Mouse (Mus musculus) kidney, postnatal 0 days (tissue): ENCODE results near the gene Bank1. TPM values are rescaled to one million over a fixed set of nuclear protein-coding genes. Genes with fewer than 3 reads are reported as not detected.

Experiments
- ATAC-seq: fragments of 200-750 bp; cut with Nextera tagmentation; replicated peaks from 2 replicates; pipeline ENCODE4 v1.8.0; 2017; ENCODE audit warnings: low read depth, moderate number of reproducible peaks, moderate TSS enrichment, moderate library complexity; ENCODE audit not compliant: low FRiP score
- DNase-seq: peaks from one replicate; pipeline ENCODE4 v3.0.0-alpha.2; 2016; ENCODE audit warnings: low spot score
- H3K27ac ChIP-seq: fragments of 300-500 bp; sonication (generic); 2 replicates; pipeline ENCODE4 v1.5.1; 2014; ENCODE audit warnings: mild to moderate bottlenecking
- H3K27me3 ChIP-seq: fragments of 300-500 bp; sonication (generic); 2 replicates; pipeline ENCODE4 v1.6.1; 2014; ENCODE audit warnings: low read length, mixed read lengths; ENCODE audit not compliant: insufficient read depth
- H3K36me3 ChIP-seq: fragments of 300-500 bp; sonication (generic); 2 replicates; pipeline ENCODE4 v1.6.1; 2014; ENCODE audit warnings: low read length, mixed read lengths; ENCODE audit not compliant: insufficient read depth
- H3K4me1 ChIP-seq: fragments of 300-500 bp; sonication (generic); replicated peaks from 2 replicates; pipeline ENCODE4 v1.6.1; 2014; ENCODE audit warnings: antibody characterized with exemption, low read length, mixed read lengths; ENCODE audit not compliant: insufficient read depth
- H3K4me2 ChIP-seq: fragments of 300-500 bp; sonication (generic); 2 replicates; pipeline ENCODE4 v1.6.1; 2014; ENCODE audit warnings: mild to moderate bottlenecking, low read length, moderate library complexity, mixed read lengths
- H3K4me3 ChIP-seq: fragments of 300-500 bp; sonication (generic); replicated peaks from 2 replicates; pipeline ENCODE4 v1.5.1; 2014; ENCODE audit warnings: low read depth, low read length
- H3K9ac ChIP-seq: fragments of 300-500 bp; sonication (generic); 2 replicates; pipeline ENCODE4 v1.6.1; 2014; ENCODE audit warnings: low read depth, low read length
- H3K9me3 ChIP-seq: fragments of 300-500 bp; sonication (generic); replicated peaks from 2 replicates; pipeline ENCODE4 v1.6.1; 2016; ENCODE audit warnings: low read length, inconsistent platforms, mixed read lengths
- CTCF ChIP-seq: IDR thresholded peaks from 2 replicates; pipeline ENCODE4 v1.5.1; 2016; ENCODE audit warnings: antibody characterized with exemption, low read depth, mild to moderate bottlenecking, moderate library complexity
- WGBS: fragments of 180-500 bp; shearing (Covaris S2); extraction: QIAGEN DNeasy Blood & Tissue Kit; methylation state at CpG from one replicate; pipeline ENCODE4 v1.1.7; 2014; 5-methylcytosine and 5-hydroxymethylcytosine counted together
- polyA plus RNA-seq: library from polyadenylated mRNA; unstranded; fragments of >200 nt; fragmentation: Nextera tagmentation; extraction: Ambion mirVana; gene quantifications from 2 replicates; pipeline ENCODE4 v1.2.1, GENCODE M21; 2015

Bank1 gene
- polyA plus RNA-seq, 1 experiment from 2014 or later, result 0.75 TPM

GRCm38 (mm10) chr3:136132013-136132412 lies 193.9 kb downstream of the Bank1 start:
- Histone ChIP-seq H3K4me2 (no peak overlapping the region), H3K9me3 (no peaks in the 10 kb centered on the region), H3K4me1 (no peaks in the 10 kb centered on the region), H3K27me3 (no peaks in the 10 kb centered on the region), H3K27ac (no peak overlapping the region), H3K4me3 (no peak overlapping the region), H3K36me3 (no peaks in the 10 kb centered on the region), H3K9ac (no peak overlapping the region)
- no peak for TF ChIP-seq CTCF
- ATAC-seq, result no peak
- DNase-seq, result no peak
- WGBS, result 27% methylated on average over 3 of the region's 3 CpGs

- no peaks in the 10 kb centered on the region for H3K9me3 ChIP-seq
- H3K4me3 ChIP-seq, result no peak overlapping the region
- no peak overlapping the region for H3K4me2 ChIP-seq
- 75% methylated on average over 5 of the region's 5 CpGs for WGBS
- ATAC-seq, result no peak
- H3K9ac ChIP-seq, result no peak overlapping the region
- no peaks in the 10 kb centered on the region for H3K27me3 ChIP-seq
- TF ChIP-seq CTCF, result no peak
- H3K4me1 ChIP-seq, result no peaks in the 10 kb centered on the region
- DNase-seq, result no peak
- no peaks in the 10 kb centered on the region for H3K36me3 ChIP-seq
- H3K27ac ChIP-seq, result no peak overlapping the region
Observed at GRCm38 (mm10) chr3:136115478-136116215, 210.2 kb downstream of the Bank1 start.

GRCm38 (mm10) chr3:136109411-136110139 lies 216.3 kb downstream of the Bank1 start:
- Histone ChIP-seq H3K4me3 (no peak overlapping the region), H3K4me2 (no peak overlapping the region), H3K27me3 (no peaks in the 10 kb centered on the region), H3K36me3 (no peaks in the 10 kb centered on the region), H3K4me1 (no peaks in the 10 kb centered on the region), H3K9ac (no peak overlapping the region), H3K27ac (no peak overlapping the region), H3K9me3 (no peaks in the 10 kb centered on the region)
- TF ChIP-seq CTCF, result no peak
- ATAC-seq (no peak), DNase-seq (no peak)
- 89% methylated on average over 6 of the region's 6 CpGs for WGBS

GRCm38 (mm10) chr3:136106452-136106851 lies 219.4 kb downstream of the Bank1 start:
- Histone ChIP-seq H3K4me2 (no peak overlapping the region), H3K4me1 (no peaks in the 10 kb centered on the region), H3K4me3 (no peak overlapping the region), H3K9me3 (no peaks in the 10 kb centered on the region), H3K36me3 (no peaks in the 10 kb centered on the region), H3K9ac (no peak overlapping the region), H3K27ac (no peak overlapping the region), H3K27me3 (no peaks in the 10 kb centered on the region)
- WGBS, result 40% methylated on average over 1 of the region's 1 CpGs
- no peak for TF ChIP-seq CTCF
- ATAC-seq (no peak), DNase-seq (no peak)

GRCm38 (mm10) chr3:136103339-136103738 lies 222.5 kb downstream of the Bank1 start:
- DNase-seq, result no peak
- no peaks in the 10 kb centered on the region for H3K27me3 ChIP-seq
- H3K27ac ChIP-seq, result no peak overlapping the region
- no peak overlapping the region for H3K9ac ChIP-seq
- H3K9me3 ChIP-seq, result no peaks in the 10 kb centered on the region
- no peak overlapping the region for H3K4me3 ChIP-seq
- no peak overlapping the region for H3K4me2 ChIP-seq
- no peak for ATAC-seq
- no peaks in the 10 kb centered on the region for H3K36me3 ChIP-seq
- 91% methylated on average over 2 of the region's 2 CpGs for WGBS
- no peak for TF ChIP-seq CTCF
- H3K4me1 ChIP-seq, result no peaks in the 10 kb centered on the region

GRCm38 (mm10) chr3:136100973-136101500 lies 224.8 kb downstream of the Bank1 start:
- no peak overlapping the region for H3K4me2 ChIP-seq
- H3K4me3 ChIP-seq, result no peak overlapping the region
- ATAC-seq (no peak), DNase-seq (no peak)
- no peak overlapping the region for H3K9ac ChIP-seq
- H3K9me3 ChIP-seq, result no peaks in the 10 kb centered on the region
- WGBS, result 90% methylated on average over 5 of the region's 5 CpGs
- H3K27me3 ChIP-seq, result no peaks in the 10 kb centered on the region
- H3K27ac ChIP-seq, result no peak overlapping the region
- TF ChIP-seq CTCF, result no peak
- H3K36me3 ChIP-seq, result no peaks in the 10 kb centered on the region
- H3K4me1 ChIP-seq, result no peaks in the 10 kb centered on the region
